Mouse (Mus musculus) olfactory bulb, adult 2 months (tissue): ENCODE data around the gene Trip11. TPM values are rescaled to one million over a fixed set of nuclear protein-coding genes. Genes with fewer than 3 reads are reported as not detected.

Experiments
- H3K27ac ChIP-seq: fragments of 200-500 bp; 2 replicates; pipeline ENCODE4 v1.5.1; 2012; ENCODE audit warnings: low read depth, low read length; ENCODE audit not compliant: insufficient read depth
- H3K4me1 ChIP-seq: fragments of 200-500 bp; 2 replicates; pipeline ENCODE4 v1.6.1; 2012; ENCODE audit warnings: low read length; ENCODE audit not compliant: control insufficient read depth, insufficient read depth
- H3K4me3 ChIP-seq: fragments of 200-500 bp; 2 replicates; pipeline ENCODE4 v1.5.1; 2012; ENCODE audit warnings: mild to moderate bottlenecking, low read depth, low read length, moderate library complexity; ENCODE audit not compliant: insufficient read depth
- CTCF ChIP-seq: fragments of 200-500 bp; IDR thresholded peaks from 2 replicates; pipeline ENCODE4 v1.5.1; 2012; ENCODE audit warnings: low read depth, mild to moderate bottlenecking, low read length, moderate library complexity; ENCODE audit not compliant: insufficient read depth
- POLR2A ChIP-seq: fragments of 200-500 bp; IDR thresholded peaks from 2 replicates; pipeline ENCODE4 v1.6.1; 2012; ENCODE audit warnings: mild to moderate bottlenecking, low read depth, low read length, moderate library complexity; ENCODE audit not compliant: insufficient read depth
- WGBS: fragments of 180-500 bp; shearing (Covaris S2); methylation state at CpG from one replicate; pipeline ENCODE4 v1.1.7; 2018; 5-methylcytosine and 5-hydroxymethylcytosine counted together
- polyA plus RNA-seq: library from polyadenylated mRNA; stranded (reverse); fragments of >200 nt; gene quantifications from 2 replicates; pipeline ENCODE4 v1.2.4, GENCODE M21; 2012; ENCODE audit warnings: low replicate concordance; ENCODE audit not compliant: missing spikeins, insufficient read depth, insufficient read length

Gene Trip11
- polyA plus RNA-seq, 1 experiment, result not detected

DNA sequence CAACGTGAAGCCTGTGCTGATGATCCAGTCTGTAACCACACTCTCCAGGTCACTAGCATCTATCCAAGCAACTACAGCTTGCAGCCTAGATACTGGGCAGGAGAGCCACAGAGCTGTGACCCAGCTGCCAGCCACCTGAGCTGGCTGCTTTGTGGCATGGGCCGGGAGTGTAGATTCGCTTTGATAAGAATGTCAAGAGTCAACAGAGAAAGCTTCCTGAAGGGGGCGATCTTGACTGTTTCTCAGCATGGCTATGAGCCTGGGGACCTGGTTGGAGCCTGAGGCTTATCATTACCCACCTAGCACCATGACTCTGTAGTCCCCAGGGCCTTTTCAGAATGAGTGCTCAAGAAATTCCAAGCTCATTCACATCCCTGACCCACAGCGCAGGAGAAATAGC lies 96.3 kb downstream of the Trip11 start:
- Histone ChIP-seq H3K4me1 (peaks cover 9% of the 10 kb centered on the region), H3K27ac (no peak overlapping the region), H3K4me3 (no peak overlapping the region)
- no peak for TF ChIP-seq POLR2A
- TF ChIP-seq CTCF, result no peak
- WGBS, result 74% methylated on average over 5 of the region's 5 CpGs

GRCm38 (mm10) chr12:101815796-101816195 lies 97.3 kb downstream of the Trip11 start:
- H3K4me3 ChIP-seq, result no peak overlapping the region
- TF ChIP-seq CTCF, result no peak
- TF ChIP-seq POLR2A, result no peak
- 87% methylated on average over 6 of the region's 6 CpGs for WGBS
- H3K27ac ChIP-seq, result no peak overlapping the region
- H3K4me1 ChIP-seq, result peaks cover 9% of the 10 kb centered on the region

DNA sequence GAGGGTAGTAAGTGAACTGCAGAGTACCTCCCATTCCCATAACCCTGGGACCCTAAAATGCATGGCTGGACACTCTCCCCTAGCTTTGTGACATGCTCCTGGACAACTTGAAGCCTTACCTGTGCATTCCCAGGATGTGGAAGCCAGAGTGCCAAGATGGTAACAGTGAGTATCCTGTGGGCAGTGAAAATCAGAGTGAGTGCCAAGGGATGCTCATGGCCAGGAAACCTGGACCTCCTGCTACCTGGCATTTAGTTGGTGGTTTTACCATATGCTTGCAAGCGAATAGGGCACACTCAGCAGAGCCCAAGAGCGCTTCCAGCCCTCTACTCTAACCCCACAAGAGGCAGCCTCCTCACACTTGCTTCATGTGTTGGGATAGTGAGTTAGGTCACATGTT lies 98.6 kb downstream of the Trip11 start:
- Histone ChIP-seq H3K27ac (no peak overlapping the region), H3K4me1 (peaks cover 8% of the 10 kb centered on the region), H3K4me3 (no peak overlapping the region)
- TF ChIP-seq CTCF, result no peak
- no peak for TF ChIP-seq POLR2A
- 98% methylated on average over 2 of the region's 2 CpGs for WGBS

DNA sequence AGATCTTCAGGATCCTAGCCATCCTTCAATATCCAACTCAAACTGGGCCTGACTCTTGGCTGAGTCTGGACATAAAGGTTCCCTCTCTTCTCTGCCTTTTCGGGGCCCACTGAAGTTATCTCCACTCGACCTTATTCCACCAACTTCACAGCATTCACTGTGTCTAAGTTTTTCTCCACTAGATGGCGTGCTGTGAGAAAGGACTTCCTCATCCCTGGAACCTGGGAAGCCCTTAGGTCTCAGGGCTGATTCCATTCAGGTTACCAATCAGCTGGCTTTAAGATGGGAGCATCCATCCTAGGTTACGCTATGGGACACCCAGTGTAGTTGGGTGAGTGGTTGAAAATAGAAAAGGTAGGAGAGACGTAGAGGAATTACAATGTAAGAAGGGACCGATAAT lies 101.9 kb downstream of the Trip11 start:
- H3K4me1 ChIP-seq, result no peaks in the 10 kb centered on the region
- H3K27ac ChIP-seq, result no peak overlapping the region
- H3K4me3 ChIP-seq, result no peak overlapping the region
- TF ChIP-seq POLR2A, result no peak
- no peak for TF ChIP-seq CTCF
- 73% methylated on average over 6 of the region's 6 CpGs for WGBS

DNA sequence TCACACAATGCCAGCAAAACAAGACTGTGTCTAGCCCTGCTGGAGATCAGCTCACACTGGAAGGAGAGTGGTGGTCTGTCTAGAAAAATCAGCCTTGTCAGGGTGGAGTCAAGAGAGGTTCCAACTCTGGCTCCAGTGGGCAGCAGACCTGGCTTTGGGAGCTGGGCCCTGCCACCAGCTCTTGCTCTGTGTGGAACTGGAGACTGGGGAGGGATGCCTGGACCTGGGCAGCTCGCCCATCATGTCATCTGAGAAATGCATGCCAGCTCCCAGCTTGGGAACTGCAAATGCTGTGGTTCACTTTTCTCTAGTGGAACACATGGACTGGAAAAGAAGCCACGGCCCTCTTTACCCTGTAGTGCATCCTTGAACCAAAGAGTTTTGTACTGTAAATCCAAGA lies 102.6 kb downstream of the Trip11 start:
- TF ChIP-seq CTCF, result no peak
- TF ChIP-seq POLR2A, result no peak
- Histone ChIP-seq H3K4me1 (no peaks in the 10 kb centered on the region), H3K27ac (no peak overlapping the region), H3K4me3 (no peak overlapping the region)
- 44% methylated on average over 2 of the region's 2 CpGs for WGBS

DNA sequence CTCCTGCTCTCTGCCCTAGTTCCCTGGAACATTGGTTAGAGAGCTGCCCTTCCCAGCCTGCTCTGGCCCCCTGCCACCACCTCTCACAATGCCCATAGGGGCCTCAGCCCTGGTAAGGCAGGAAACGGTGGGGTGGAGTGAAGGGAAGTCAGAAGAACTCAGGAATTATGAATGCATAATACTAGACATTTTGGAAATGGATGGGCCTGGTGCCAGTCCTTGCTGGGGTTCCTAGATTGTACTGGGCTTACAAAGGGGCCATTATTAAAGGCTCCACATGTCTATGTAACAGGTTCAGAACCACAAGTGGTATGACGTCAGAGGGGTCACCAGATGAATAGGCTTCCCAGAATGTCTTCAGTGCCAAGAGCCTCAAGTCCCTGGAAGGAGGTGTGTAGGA lies 105.7 kb downstream of the Trip11 start:
- TF ChIP-seq POLR2A (no peak), CTCF (no peak)
- Histone ChIP-seq H3K4me1 (no peaks in the 10 kb centered on the region), H3K4me3 (no peak overlapping the region), H3K27ac (no peak overlapping the region)
- WGBS, result 13% methylated on average over 2 of the region's 2 CpGs

DNA sequence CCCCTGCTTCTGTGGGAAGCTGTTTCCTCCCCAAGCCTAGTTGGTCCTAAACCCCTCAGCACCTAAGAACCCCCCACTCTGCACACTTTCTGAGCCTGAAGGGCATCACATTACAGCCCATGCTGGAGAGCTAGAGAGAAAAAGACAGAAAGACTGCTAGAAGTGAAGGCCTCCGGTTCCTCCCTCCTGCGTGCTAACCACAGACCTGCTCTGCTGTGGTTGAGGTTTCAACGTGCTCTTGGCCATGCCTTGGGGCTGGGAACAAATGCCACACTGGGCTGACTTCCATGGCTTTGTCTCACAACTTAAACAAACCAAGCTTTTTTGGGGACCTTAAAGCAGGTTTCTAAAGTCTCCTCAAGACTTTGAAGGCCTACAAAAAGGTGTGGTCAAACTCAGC lies 110.6 kb downstream of the Trip11 start:
- no peaks in the 10 kb centered on the region for H3K4me1 ChIP-seq
- WGBS, result 85% methylated on average over 3 of the region's 3 CpGs
- no peak overlapping the region for H3K4me3 ChIP-seq
- no peak overlapping the region for H3K27ac ChIP-seq
- no peak for TF ChIP-seq CTCF
- TF ChIP-seq POLR2A, result no peak

GRCm38 (mm10) chr12:101801744-101802143 lies 111.3 kb downstream of the Trip11 start:
- Histone ChIP-seq H3K27ac (no peak overlapping the region), H3K4me1 (no peaks in the 10 kb centered on the region), H3K4me3 (no peak overlapping the region)
- 86% methylated on average over 5 of the region's 5 CpGs for WGBS
- no peak for TF ChIP-seq CTCF
- TF ChIP-seq POLR2A, result no peak

DNA sequence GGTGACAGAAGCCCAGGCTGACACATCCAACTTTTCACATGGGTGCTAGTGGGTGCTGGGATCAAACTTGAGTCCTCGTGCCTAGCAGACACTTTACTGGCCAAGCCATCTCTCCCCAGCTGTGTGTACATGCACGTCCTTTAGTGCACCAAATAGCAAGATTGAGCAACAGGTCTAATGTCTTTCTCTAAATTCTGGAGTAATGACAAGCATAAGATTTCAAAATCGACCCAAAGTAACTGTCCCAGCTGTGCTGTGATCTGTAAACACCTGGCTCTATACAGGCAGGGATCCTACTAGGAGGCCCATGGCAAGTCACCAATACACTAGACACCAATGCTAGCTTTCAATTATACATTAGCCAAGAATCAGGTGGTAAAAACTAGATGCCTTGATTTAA lies 112.0 kb downstream of the Trip11 start:
- TF ChIP-seq CTCF (no peak), POLR2A (no peak)
- Histone ChIP-seq H3K4me3 (no peak overlapping the region), H3K27ac (no peak overlapping the region), H3K4me1 (no peaks in the 10 kb centered on the region)
- WGBS, result 84% methylated on average over 3 of the region's 3 CpGs

DNA sequence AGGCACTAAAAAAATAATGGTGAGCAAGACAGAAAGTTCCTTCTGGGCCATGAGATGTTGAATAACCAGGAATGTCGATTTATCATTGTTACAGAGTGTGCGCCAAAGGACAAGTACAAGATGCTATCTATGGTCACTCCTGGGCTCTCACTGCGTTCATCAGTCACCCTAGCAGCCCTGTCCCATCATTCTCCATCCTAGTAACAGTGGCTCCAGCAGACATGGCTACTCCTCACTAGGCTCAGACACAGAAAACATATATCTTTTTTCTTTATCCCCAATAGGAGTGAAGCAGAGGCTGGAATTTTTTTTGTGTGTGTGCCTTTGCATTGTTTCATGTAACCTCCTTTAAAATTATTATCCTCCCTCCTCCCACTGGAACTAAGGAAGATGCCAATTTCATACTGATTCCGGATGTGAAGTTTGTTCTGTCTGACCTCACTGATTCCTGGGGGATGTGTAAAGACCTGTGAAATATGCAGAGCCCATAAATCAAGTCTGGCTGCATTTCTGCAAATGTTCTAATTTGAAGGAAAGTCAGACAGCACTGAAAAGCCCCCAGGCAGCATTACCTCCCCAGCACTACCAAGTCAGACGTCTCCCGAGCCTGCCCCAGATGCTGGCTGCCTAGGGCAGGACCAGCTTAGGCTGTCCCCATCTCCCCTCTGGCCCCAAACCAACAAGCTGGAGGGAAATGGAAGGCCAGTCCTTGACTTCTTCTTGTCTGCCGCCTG lies 114.7 kb downstream of the Trip11 start:
- 84% methylated on average over 7 of the region's 7 CpGs for WGBS
- TF ChIP-seq CTCF, result no peak
- no peak for TF ChIP-seq POLR2A
- H3K4me1 ChIP-seq, result no peaks in the 10 kb centered on the region
- H3K4me3 ChIP-seq, result no peak overlapping the region
- H3K27ac ChIP-seq, result no peak overlapping the region

DNA sequence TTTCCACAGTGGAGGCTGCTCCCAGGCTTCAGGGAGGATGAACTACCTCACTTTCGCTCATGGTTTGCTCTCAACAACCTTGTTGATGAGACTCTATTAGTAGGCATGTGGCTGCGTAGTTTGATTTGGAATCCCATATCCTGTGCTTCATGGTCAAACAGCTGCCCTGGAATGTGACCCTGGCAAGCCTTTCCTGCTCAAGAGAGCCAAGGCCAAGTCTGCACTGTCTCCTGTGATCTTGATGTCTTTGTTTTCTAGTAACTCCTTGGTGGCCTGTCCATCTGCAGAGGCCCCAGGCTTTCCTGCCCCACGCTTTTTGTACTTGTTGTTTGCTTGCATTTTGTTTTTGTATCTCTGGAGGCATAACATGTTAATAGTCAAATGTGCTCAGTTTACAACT lies 118.6 kb downstream of the Trip11 start:
- Histone ChIP-seq H3K27ac (no peak overlapping the region), H3K4me1 (no peaks in the 10 kb centered on the region), H3K4me3 (no peak overlapping the region)
- TF ChIP-seq POLR2A, result no peak
- no peak for TF ChIP-seq CTCF
- WGBS, result 84% methylated on average over 3 of the region's 3 CpGs
